Mouse (Mus musculus): ENCODE measurements around the gene Cd7. TPM values are rescaled to one million over a fixed set of nuclear protein-coding genes. Genes with fewer than 3 reads are reported as not detected.
A peak's percentile ranks its signal among the peaks of the same experiment; 100 is the strongest.

Cd7 gene
- polyA plus RNA-seq, 1 experiment from 2014 or later: 3.2 TPM

GRCm38 (mm10) chr11:120993080-120993479 lies 46.1 kb downstream of the Cd7 start:
- DNase-seq: no peak
- 73% methylated on average over 3 of the region's 3 CpGs for WGBS (ENCODE audit: insufficient replicate concordance)
- peaks cover 50% of the 10 kb centered on the region for H3K4me1 ChIP-seq (ENCODE audit: insufficient read depth)
- no peak for TF ChIP-seq EP300 (IDR thresholded peaks at IDR 0.05; ENCODE audit: low read depth)
- TF ChIP-seq CTCF (IDR thresholded peaks at IDR 0.05; ENCODE audit: low read depth): no peak
- no peak overlapping the region for H3K9ac ChIP-seq (replicated peaks)
- H3K9me3 ChIP-seq (ENCODE audit: low read length): no peaks in the 10 kb centered on the region
- H3K36me3 ChIP-seq (replicated peaks; ENCODE audit: insufficient read depth, low read length): no peaks in the 10 kb centered on the region
- peak overlapping the region; percentile 87 for H3K4me2 ChIP-seq (ENCODE audit: low read depth, low read length)
- no peak for ATAC-seq
- H3K27me3 ChIP-seq (ENCODE audit: insufficient read depth, low read length): no peaks in the 10 kb centered on the region
- 0 out of 2 replicates have a peak overlapping the region, but pooled peaks have one; percentile 7 for H3K27ac ChIP-seq (ENCODE audit: low read depth)
- no peak overlapping the region for H3K4me3 ChIP-seq (ENCODE audit: low read depth, low read length)

GRCm38 (mm10) chr11:120991791-120992190 lies 47.4 kb downstream of the Cd7 start:
- TF ChIP-seq CTCF (IDR thresholded peaks at IDR 0.05; ENCODE audit: low read depth): no peak
- no peak for TF ChIP-seq EP300 (IDR thresholded peaks at IDR 0.05; ENCODE audit: low read depth)
- Histone ChIP-seq H3K4me3 (ENCODE audit: low read depth, low read length) (peak overlapping the region; percentile 94), H3K9ac (replicated peaks) (peak overlapping the region; percentile 100), H3K4me2 (ENCODE audit: low read depth, low read length) (peak overlapping the region; percentile 87), H3K4me1 (ENCODE audit: insufficient read depth) (peaks cover 53% of the 10 kb centered on the region), H3K27ac (ENCODE audit: low read depth) (peak overlapping the region; percentile 99), H3K36me3 (replicated peaks; ENCODE audit: insufficient read depth, low read length) (peaks cover 5% of the 10 kb centered on the region; the same call in 1 of the 2 replicates), H3K27me3 (ENCODE audit: insufficient read depth, low read length) (no peaks in the 10 kb centered on the region), H3K9me3 (ENCODE audit: low read length) (no peaks in the 10 kb centered on the region)
- ATAC-seq (peak; percentile 6; the same call in 1 of the 2 replicates), DNase-seq (no peak)
- WGBS (ENCODE audit: insufficient replicate concordance): 45% methylated on average over 3 of the region's 3 CpGs

- no peak for TF ChIP-seq EP300 (IDR thresholded peaks at IDR 0.05; ENCODE audit: low read depth)
- no peak; the same call in 1 of the 2 replicates for TF ChIP-seq CTCF (IDR thresholded peaks at IDR 0.05; ENCODE audit: low read depth)
- peak; percentile 83 for ATAC-seq
- Histone ChIP-seq H3K27me3 (ENCODE audit: insufficient read depth, low read length) (no peaks in the 10 kb centered on the region), H3K4me1 (ENCODE audit: insufficient read depth) (peaks cover 55% of the 10 kb centered on the region), H3K4me2 (ENCODE audit: low read depth, low read length) (peak within 1 kb of the TSS; percentile 87), H3K9ac (replicated peaks) (peak within 1 kb of the TSS; percentile 100), H3K36me3 (replicated peaks; ENCODE audit: insufficient read depth, low read length) (peaks cover 12% of the 10 kb centered on the region), H3K4me3 (ENCODE audit: low read depth, low read length) (peak within 1 kb of the TSS; percentile 94), H3K9me3 (ENCODE audit: low read length) (no peaks in the 10 kb centered on the region), H3K27ac (ENCODE audit: low read depth) (peak within 1 kb of the TSS; percentile 99)
- peak; percentile 99 for DNase-seq
- under 1% methylated on average over 57 of the region's 59 CpGs for WGBS (ENCODE audit: insufficient replicate concordance)
Observed at GRCm38 (mm10) chr11:120990951-120991526, 48.2 kb downstream of the Cd7 start, which contains the start of gene Csnk1d. Csnk1d (minus strand) TSS chr11:120991330.

DNA sequence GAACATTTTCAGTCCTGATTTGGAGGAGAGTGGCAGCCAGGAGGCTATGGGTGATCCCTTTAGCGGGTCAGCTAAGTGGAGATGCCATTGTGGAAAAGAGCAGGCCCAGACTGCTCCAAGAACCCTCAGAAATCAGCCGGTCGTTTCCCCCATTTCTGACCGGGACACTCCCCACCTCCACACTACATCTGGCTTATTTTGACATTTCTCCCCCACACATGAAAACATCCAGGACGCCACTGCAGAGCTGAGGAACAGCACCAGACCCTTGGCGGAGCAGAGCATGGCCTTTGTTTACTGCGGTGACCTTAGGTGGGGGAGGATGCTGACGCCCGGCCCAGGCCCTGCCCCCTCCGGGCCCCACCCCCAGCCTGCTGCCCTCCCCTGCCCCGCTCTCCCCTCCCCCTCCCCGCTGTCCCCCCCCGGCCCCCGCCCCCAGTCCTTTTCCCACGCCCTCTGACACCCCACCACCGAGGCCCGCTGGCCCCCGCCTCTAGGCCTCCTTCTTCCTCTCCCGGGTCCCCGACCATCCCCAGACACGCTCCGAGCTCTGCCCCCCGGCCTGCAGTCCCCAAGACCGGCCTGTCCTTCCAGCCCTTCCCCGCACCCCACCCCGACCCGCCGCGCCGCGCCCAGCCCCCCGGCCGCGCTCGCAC lies 49.0 kb downstream of the Cd7 start:
- ATAC-seq: peak; percentile 53
- peaks cover 17% of the 10 kb centered on the region for H3K36me3 ChIP-seq (replicated peaks; ENCODE audit: insufficient read depth, low read length)
- peak overlapping the region; percentile 100 for H3K9ac ChIP-seq (replicated peaks)
- WGBS (ENCODE audit: insufficient replicate concordance): under 1% methylated on average over 18 of the region's 35 CpGs
- peak overlapping the region; percentile 99 for H3K27ac ChIP-seq (ENCODE audit: low read depth)
- H3K4me2 ChIP-seq (ENCODE audit: low read depth, low read length): peak overlapping the region; percentile 87
- H3K4me3 ChIP-seq (ENCODE audit: low read depth, low read length): peak overlapping the region; percentile 94
- TF ChIP-seq EP300 (IDR thresholded peaks at IDR 0.05; ENCODE audit: low read depth): no peak
- TF ChIP-seq CTCF (IDR thresholded peaks at IDR 0.05; ENCODE audit: low read depth): no peak
- peak; percentile 83 for DNase-seq
- no peaks in the 10 kb centered on the region for H3K9me3 ChIP-seq (ENCODE audit: low read length)
- H3K4me1 ChIP-seq (ENCODE audit: insufficient read depth): peaks cover 53% of the 10 kb centered on the region
- H3K27me3 ChIP-seq (ENCODE audit: insufficient read depth, low read length): no peaks in the 10 kb centered on the region

DNA sequence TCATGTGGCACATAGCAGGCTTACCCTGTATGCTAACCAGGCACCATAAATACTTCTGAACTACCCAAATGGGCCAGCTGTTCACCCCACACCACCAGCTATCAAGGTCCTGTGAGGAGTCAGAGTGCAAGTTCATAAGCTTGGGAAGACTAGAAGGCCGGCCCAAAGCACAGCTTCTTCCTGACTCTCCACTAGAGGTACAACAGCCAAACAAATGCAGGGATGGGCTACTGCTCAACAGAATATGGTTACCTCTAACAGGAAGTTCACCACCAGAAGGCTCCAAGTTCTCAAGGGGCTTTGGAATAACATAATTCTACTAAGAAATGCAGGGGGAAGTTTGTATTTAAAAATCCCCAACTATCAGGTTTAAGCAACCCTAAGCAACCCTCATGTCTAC lies 49.7 kb downstream of the Cd7 start:
- Histone ChIP-seq H3K4me2 (ENCODE audit: low read depth, low read length) (peak overlapping the region; percentile 87), H3K9ac (replicated peaks) (peak overlapping the region; percentile 100), H3K4me1 (ENCODE audit: insufficient read depth) (peaks cover 51% of the 10 kb centered on the region), H3K4me3 (ENCODE audit: low read depth, low read length) (peak overlapping the region; percentile 94), H3K27me3 (ENCODE audit: insufficient read depth, low read length) (no peaks in the 10 kb centered on the region), H3K36me3 (replicated peaks; ENCODE audit: insufficient read depth, low read length) (peaks cover 21% of the 10 kb centered on the region), H3K27ac (ENCODE audit: low read depth) (peak overlapping the region; percentile 99), H3K9me3 (ENCODE audit: low read length) (no peaks in the 10 kb centered on the region)
- TF ChIP-seq EP300 (IDR thresholded peaks at IDR 0.05; ENCODE audit: low read depth) (no peak), CTCF (IDR thresholded peaks at IDR 0.05; ENCODE audit: low read depth) (no peak)
- ATAC-seq (no peak), DNase-seq (no peak)
- WGBS (ENCODE audit: insufficient replicate concordance): 22% methylated on average over 1 of the region's 1 CpGs

DNA sequence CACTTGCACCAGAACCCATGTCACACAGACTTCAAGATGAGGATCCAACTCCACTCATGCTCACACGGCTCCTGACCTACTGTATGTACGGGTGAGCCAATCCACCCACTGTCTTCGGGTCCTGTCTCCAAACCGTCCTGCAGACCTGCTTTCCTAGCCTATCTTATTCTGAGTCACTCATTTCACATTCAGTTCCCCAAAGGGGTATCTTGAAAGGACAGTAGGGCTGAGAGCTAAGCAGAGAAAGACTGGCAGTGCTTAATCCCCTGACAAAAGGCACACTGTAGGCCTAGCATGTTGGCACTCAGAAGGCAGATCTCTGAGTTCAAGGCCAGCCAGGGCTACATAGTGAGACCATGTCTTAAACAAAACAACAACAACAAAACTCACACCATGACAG lies 50.8 kb downstream of the Cd7 start:
- Histone ChIP-seq H3K9me3 (ENCODE audit: low read length) (no peaks in the 10 kb centered on the region), H3K9ac (replicated peaks) (no peak overlapping the region), H3K4me1 (ENCODE audit: insufficient read depth) (peaks cover 46% of the 10 kb centered on the region), H3K4me2 (ENCODE audit: low read depth, low read length) (peak overlapping the region; percentile 87; the same call in 1 of the 2 replicates), H3K36me3 (replicated peaks; ENCODE audit: insufficient read depth, low read length) (peaks cover 32% of the 10 kb centered on the region), H3K4me3 (ENCODE audit: low read depth, low read length) (no peak overlapping the region), H3K27me3 (ENCODE audit: insufficient read depth, low read length) (no peaks in the 10 kb centered on the region), H3K27ac (ENCODE audit: low read depth) (no peak overlapping the region)
- 65% methylated on average over 4 of the region's 4 CpGs for WGBS (ENCODE audit: insufficient replicate concordance)
- TF ChIP-seq EP300 (IDR thresholded peaks at IDR 0.05; ENCODE audit: low read depth) (no peak), CTCF (IDR thresholded peaks at IDR 0.05; ENCODE audit: low read depth) (no peak)
- DNase-seq (no peak), ATAC-seq (no peak)
